Mouse (Mus musculus) retina, adult 2 months (tissue): Measurements from ENCODE around the gene Sepsecs.
"Not testable (repeated sequence)": the region's sequence is repeated elsewhere in the genome, so short reads cannot be mapped to it uniquely, and the experiment has no call there.

Experiments used
- DNase-seq: peaks from one replicate; pipeline ENCODE4 v3.0.0-alpha.2; 2012; ENCODE audit warnings: low read depth, low spot score

The Sepsecs gene

DNA sequence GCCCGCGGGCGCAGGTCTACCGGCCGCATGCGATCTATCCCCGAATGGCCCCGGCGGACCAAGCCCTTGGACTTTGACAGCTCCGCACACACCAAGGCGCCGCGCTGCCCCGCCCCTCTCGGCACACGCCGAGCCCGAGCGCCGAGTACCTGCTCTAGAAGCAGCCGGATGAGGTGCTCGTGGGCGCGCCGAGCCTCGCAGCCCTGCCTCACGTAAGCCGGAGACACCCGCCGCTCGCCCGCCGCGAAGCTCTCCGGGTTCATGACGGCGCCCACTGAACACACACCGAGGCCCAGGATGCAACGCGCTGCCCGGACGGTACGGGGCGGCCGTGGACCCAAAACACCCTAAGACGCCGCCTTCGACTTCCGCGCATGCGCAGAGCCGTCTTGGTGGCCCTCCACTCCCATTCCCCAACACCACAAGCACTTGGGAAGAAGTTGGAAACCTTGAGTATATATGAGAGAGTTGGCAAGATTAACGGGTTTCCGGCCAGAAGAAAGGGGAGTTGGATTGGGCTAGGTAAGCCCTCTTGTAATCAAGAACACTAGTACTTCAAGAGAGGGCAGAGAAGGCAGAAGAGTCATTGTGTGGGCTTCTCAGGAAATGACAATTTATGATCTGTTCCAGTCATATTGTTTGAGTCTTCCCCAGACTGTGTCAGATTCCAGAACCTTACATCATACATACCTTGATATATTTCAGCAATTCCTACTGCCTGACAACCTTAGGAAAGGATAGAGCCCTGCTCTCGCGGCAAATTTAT lies at the start of gene Sepsecs:
Sepsecs (minus strand) TSS at position 283 of the 766 bp plus-strand sequence.
- DNase-seq = peak; percentile 80

DNA sequence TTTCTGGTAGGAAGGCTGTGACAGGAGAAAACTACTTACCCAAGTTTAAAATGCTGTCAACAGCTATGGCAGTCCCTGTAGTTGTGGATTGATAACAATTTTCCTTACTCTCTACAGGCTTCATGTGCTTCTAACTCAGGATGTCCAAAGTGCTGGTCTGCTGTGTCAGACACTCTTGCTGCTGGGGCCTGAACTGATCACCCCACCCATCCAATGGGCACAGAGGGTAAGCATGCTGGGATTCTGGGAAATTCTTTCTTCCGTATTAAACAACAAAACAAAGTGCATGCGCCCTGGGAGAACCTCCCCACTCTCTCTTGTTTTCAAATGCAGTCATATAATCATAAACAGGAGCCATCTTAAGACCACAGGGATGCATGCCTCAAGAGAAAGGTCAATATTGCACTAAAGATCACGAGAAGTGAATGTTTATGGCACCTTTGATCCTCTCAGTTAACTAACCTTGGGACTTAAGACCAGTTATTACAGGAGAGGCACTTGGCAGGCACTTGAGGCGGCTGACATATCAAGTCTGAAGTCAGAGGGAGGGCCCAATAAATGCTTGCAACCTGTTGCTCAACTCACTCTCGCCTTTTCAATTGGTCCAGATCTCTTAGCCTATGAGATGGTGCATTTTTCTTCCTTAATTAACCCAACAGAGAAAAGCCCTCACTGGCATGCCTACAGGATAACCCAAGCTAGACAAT lies 47.4 kb upstream of the Sepsecs start:
- DNase-seq = no peak

DNA sequence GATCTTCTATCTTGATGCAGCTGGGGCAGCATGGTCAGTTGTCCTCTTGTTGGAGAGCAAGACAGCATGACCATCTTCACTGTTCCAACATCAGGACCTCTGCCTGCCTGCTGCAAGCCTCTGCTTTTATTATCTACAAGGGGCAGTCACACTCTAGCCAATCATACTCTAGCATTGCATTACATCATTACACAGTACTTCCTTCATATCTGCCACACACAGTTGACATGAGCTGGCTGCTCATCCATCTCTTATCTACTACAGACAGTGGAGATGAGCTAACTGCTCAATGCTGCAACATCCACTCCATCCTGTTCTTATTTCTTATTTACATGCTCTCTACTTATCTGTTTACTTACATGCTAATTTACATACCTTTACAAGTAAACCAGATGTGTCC lies 43.2 kb upstream of the Sepsecs start:
- DNase-seq = no peak

DNA sequence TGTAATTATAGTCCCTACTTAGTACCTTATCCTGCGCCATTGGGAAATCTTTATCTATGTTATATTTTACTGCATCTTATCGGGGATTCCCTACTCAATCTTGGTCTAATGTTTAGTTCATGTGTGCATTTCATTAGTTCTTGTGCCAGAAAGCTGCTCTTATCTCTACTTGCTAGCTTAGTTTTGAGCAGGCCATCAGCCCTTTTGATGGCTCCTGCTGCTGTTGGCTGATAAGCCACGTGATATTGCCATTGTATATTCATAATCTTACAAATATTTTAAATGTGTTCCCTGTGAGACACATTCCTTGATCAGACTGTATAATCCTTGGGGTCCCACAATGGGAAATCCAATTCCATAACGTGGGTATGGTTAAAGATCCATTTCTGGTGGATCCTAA lies 35.1 kb upstream of the Sepsecs start:
- no peak for DNase-seq

DNA sequence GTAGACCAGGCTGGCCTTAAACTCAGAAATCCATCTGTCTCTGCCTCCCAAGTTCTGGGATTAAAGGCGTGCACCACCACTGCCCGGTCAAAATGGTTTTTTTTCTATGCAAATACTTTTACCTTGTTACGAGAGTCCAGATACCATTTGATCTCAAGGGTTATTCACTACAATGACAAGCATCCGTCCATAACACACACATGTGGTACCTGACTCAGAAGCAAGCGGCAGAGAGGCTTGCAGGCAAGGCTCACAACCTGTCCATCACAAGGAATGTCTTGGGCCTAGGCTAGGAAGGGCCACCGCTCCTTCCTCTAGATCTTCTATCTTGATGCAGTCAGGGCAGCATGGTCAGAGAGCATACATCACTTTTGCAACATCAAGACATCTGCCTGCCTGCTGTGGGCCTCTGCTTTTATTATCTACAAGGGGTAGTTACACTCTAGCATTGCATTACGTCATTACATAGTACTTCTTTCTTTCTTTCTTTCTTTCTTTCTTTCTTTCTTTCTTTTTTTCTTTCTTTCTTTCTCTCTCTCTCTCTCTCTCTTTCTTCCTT lies 28.5 kb upstream of the Sepsecs start:
- not testable (repeated sequence) for DNase-seq

DNA sequence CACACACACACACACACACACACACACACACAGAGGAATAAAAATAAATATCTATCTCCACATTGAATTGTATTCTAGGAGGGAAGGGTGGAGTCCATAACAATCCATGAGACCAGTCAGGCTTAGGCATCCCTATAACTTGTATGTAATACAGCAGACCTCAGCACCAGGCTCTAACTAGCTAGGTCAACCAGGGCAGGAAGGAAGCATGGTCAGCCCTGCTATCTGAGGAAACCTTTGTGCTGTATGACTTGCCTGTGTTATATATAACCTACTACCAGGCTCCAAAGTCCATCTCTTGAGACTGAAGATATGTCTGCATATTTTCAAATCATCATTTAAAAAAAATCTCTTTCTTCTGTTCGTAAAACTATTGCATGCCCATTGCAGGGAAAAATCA lies 27.8 kb upstream of the Sepsecs start:
- no peak for DNase-seq

DNA sequence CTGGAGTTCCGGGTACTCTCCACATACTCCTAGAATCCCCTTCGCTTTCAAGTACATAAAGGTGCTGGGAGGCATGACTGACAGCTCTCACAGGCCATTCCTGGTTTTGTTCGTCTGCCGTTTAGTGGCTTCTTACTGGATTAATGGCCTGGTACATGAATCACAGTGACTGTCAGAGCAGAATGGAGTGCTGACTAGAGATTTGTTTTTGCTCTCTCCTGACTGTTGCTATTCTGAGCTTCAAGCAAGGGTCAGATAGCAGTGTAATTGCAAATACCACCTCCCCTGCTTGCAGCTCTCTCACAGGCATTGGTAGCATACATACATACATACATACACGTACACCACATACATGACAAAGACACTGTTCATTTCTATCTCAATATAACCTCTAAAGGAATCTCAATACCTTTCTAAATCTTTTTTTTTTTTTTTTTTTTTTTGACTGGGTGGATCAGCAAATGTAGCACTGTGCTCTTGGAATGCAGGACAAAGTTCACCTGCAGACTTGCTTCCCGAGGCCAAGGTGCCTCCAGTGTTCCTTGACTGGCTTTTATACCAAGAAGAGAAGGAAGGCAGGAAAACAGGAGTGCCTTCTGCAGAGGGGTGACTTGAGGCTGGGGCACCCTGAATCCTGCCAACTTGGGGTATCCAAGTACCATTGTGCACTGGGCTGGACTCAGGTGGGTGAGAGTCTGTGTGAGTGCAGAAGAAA lies 18.4 kb upstream of the Sepsecs start:
- DNase-seq = no peak

DNA sequence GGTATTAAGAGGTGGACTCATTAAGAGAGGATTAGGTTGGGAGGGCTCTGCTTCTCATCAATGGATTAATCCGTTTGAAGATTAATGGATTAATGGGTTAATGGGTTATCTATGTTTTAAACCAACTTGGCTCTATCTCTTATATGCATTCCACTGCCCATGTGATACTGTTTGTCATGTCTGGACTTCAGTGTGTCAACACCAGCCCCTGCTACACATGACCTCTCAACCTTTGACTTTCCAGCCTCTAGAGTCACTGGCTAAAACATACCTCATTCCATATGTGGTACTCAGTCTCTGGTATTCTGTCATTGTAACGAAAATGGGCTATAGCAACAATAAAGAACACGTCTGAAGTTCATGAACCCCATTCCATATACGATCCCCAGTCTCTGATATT lies 11.6 kb upstream of the Sepsecs start:
- DNase-seq = no peak

DNA sequence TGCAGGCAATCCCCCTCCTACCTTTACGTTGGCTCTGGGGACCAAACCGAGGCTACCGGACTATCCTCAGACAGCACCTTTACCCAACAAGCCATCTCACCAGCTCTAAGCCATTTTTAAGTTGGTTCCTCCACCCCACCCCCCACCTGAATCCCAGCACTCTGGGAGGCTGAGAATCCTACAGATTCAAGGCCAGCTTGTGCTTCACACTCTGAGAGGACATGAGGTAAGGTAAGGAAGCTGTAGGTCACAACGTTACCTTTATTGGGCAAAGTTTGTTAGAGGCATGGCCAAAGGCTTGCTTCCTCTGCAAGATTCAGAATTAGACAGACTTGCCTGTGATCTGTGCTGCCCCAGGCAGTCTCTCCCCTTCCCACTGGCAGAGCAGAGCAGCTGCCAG lies 10.7 kb upstream of the Sepsecs start:
- no peak for DNase-seq

DNA sequence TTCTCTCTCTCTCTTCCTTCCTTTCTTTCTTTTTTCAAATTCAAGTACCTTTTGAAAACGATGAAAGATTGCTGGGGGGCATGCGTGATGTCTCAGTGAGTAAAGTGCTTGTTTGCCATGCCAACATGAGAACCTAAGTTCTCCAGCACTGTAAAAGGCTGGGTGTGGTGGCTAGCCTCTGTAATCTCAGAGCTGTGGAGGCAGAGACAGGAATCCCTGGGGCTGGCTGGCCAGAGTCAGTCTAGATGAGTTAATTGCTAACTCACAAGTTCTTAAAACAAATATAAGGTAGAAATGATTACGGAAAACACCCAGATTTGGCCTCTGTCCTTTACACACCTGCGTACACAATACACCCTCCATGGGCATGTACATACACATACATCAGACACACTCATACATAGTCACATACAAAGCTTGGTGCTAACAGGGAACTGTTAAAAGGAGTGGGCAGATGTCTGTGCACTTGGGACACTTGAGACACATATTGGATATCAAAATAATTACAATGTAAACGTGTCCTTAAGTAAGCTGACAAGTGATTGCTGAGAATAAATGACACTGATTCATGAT lies 9.1 kb upstream of the Sepsecs start:
- DNase-seq = no peak

DNA sequence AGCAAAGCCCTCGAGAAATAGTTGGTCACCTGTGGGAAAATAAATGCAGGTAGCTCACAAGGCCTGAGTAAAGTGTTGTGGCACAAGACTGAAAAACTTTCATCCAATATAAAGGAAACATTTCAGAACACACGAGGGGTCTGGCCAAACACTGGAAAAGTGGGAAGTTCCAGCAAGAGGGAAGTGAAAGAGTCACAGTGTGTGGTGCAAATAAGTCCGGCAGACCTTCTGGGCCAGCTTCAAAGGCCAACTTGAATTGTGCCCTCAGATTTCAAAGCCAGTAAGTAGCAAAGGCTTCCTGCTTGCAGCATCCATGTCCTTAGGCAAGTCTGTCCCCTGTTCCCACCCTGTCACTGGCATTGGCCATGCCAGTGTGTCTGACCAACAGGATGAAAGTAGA lies 7.6 kb upstream of the Sepsecs start:
- DNase-seq = no peak

DNA sequence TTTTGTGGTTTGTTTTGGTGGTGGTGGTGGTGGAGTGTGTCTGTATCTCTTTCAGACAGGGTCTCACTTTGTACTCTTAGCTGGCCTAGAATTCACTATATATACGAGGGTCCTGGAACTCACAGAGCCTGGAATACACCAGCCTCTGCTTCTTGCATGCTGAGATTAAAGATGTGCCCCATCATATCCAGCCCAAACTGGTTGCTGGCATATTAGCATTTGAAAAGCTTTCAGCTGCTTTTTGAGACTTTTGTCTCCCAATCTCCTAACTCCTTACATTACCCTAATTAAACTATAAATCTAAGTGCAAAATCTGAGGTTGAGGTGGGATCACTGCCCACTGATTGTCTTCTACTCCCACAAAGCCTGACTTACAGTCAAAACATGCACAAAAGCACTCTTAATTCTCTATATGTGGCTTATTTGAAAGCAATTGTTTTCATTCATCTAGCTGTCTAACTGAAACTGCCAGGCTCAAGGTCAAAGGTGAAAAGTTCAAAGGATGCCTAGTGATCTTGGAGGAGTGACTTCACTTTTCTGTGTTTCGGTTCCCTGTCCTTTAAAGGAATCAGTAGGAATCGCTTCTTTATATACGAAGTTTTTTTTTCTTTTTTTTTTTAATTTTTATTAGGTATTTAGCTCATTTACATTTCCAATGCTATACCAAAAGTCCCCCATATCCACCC lies 5.0 kb upstream of the Sepsecs start:
- no peak for DNase-seq

DNA sequence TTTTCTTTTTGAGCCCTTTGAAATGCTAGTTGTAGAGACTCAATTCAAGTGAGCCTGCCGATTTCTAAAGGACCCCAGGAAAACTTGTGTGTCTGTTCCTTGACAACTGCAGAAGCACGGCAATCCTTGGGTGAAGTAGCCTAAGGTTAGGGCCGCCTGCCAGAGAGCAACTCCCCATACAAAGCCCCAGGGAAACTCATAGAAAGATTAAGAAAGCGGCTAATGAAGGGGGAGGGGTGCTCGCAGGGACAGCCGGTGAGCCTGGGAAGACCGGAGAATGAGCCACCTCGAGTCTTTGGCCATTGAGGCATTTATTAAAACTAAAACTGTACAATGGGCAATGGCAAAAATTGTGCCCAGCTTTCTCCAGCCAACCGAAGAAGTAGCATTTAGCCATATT lies 3.8 kb upstream of the Sepsecs start:
- no peak for DNase-seq

DNA sequence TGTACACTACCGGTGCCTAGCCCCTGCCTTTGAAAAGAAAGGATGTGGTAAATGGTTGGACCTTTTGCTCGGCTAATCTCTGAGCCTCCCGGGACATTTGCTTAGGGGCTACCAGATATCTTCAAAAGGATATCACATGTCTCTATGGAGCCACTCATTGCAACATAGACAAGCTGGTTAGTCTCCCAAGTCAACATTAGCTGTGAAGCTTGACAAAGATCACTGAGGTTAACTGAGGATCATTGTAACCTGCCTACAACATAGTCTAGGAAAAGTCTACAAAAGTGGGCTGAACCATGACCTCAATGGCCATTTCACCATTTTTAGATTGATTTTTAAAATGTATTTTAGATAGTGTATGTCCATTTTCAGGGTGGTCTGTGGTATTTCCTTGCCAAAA lies 1.2 kb upstream of the Sepsecs start:
- no peak for DNase-seq

DNA sequence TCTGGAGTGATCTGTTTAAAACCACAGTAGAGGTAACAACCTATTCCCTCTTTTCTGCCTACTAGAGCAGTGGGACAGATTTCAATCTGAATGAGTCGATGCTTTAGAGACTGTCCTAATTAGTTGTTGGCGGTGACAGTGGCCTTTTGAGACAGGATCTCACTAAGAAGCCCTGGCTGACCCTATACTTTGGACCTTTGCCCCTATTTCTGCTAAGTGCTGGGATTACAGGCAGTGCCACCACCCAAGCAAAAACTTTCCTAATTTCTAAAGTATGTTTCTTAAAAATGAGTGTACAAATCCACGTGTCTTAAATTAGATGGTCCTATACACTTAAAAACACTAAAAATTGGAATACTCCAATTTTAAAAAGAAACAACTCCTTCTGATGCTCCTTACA lies 2.7 kb downstream of the Sepsecs start:
- no peak for DNase-seq

DNA sequence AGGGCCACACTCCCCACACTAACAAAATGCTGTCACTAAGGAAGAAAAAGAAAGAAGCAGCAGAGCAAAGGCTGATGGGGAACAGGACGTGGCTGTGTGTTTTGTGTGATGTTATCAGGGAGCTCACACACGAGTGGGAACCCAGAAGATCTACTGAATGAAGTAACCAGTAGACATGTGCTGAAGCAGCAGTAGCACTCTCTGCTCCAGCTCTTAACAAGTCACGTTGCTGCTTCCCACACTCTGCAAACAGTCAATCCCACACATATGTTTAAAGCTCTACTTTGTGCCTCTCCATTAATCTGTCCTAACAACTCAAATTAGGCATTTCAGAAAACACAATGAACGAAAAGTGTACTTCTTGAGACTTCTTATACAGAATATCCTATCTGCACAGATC lies 11.6 kb downstream of the Sepsecs start:
- no peak for DNase-seq

DNA sequence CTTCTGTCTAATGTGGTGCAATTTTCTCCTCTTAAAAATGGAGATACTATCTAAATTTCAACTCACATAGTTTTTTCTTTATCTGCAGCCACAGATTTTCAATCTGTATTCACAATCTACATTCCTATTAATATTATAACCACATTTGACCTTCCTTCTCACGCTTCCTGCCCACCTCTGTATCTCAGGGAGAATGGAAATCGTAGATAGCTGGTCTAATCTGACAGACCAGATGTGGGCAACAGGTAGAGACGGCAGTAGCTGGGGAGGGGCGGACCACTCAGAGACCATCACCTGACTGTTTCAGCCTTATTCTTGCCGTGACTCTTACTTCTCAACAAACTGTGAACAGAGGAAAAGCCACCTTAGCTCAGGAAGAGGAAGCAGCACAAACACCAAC lies 12.2 kb downstream of the Sepsecs start:
- no peak for DNase-seq

DNA sequence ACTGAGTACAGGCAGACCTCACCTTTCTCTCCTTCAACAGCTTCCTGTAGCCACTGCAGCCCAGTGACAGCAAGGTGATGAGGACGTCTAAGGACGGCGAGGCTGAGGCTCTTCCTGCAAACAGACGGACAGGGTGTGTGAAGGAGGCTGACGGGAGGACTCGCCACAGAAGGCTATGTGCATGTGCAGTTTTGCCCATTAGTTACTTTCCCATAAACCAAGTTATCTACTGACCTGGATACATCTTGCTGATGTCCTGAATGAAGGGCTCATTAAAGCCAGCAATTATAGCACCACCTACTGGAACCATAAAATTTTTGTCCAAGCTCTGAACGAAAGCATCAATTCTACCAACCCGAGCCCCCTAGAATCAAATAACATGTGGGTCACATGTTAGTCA lies 13.5 kb downstream of the Sepsecs start:
- DNase-seq = no peak

DNA sequence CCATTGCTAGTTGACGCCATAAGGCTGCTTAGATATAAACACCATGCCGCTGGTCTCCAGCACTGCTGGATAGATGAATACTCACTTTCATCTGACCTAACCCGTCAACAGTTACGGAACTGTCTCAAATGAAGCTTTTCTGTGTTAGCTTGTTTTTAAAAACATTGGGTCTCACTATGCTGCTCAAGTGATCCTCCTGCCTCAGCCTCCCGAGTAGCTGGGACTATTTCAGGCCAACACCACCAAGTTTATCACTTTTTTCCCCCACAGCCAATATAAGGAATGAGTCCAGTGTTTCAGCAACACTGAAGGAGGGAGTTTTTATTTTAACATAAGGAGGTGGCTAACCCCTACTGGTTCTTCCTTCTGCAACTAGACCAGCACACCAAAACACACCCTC lies 14.5 kb downstream of the Sepsecs start:
- DNase-seq = peak; percentile 9

DNA sequence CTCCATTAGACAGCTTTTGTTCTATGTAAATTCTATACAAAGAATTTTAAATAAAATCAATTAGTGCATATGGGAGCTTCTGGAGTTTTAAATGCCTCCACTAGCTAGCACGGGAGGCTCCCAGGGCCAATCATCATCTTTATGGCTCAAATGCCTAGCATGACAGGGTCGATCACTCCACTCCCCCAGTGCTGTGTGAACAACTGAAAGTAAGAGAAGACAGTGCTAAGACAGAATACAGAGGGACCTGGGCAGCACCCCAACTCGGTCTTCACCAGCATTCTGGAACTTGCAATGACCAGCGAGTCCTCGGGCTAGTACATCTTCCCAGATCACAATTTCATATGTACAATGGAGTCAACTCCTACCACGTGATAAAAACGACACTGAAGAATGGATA lies 16.9 kb downstream of the Sepsecs start:
- no peak for DNase-seq

DNA sequence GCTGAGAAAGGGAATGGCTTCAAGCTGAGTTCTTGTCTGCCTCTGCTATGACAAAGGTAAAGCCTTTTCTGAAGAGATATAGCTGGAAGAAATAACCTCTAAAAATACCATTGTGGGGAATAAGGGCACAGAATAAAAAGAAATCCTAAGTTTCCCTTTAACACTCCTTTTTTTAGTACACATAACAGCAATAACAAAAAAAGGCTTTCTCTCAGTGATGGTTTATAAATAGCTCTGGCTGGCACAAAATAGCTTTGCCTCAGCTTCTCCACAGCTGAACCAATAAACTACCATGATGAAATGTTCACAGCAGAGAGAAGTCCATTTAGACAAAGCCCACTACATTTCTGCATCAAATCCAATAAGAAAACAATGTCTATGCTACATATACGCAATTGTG lies 17.4 kb downstream of the Sepsecs start:
- no peak for DNase-seq
